Mouse (Mus musculus): Measurements from ENCODE around the gene Gm17949.

- TF ChIP-seq CTCF (IDR thresholded peaks at IDR 0.05; ENCODE audit: extremely low read depth, insufficient read length, insufficient replicate concordance, low read depth, low read length) = no peak
- TF ChIP-seq POLR2A (IDR thresholded peaks at IDR 0.05; ENCODE audit: low read depth, low read length) = no peak
Measured at GRCm38 (mm10) chr17:57019693-57020092, 8.4 kb downstream of the Gm17949 start.
